Mouse (Mus musculus): ENCODE data around the gene Lgals2.

- no peak for TF ChIP-seq CTCF (conservative IDR thresholded peaks at IDR 0.05; ENCODE audit: low read length)
- no peak for TF ChIP-seq NANOG (IDR thresholded peaks at IDR 0.05; ENCODE audit: borderline replicate concordance, low read length)
These were observed 19.9 kb downstream of the Lgals2 start for GRCm38 (mm10) chr15:78835200-78836085.
